Mouse (Mus musculus): ENCODE results near the gene St7.

DNA sequence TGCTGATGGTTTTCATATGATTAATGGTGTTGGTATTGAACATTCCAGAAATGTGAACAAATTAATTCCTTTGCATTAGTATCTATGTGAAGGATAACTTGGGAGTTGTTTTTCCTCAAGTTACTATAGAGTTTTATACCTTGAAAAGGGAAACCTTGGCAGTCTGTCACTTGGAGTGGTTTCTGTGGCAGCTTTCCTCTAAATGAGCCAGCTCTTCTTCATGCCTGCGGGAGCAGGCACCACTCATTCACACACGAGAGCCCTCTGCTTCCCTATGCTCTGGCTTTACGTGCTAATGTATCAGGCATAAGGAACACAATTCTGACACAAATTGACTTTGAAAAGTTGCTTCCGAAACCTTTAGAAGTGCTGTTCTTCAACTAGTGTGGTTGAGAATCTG is 224.5 kb downstream of the St7 start:
- TF ChIP-seq MAX (IDR thresholded peaks at IDR 0.05; ENCODE audit: low read depth) (no peak), USF1 (IDR thresholded peaks at IDR 0.05; ENCODE audit: low read depth) (no peak), MYOD1 (IDR thresholded peaks at IDR 0.05; ENCODE audit: control insufficient read depth in 1 of 3, insufficient read length in 2 of 3, low read depth in 2 of 3) (no peak), POLR2A (IDR thresholded peaks at IDR 0.05; ENCODE audit: insufficient read length, low read depth) (no peak), TCF12 (IDR thresholded peaks at IDR 0.05; ENCODE audit: insufficient read depth, poor library complexity, severe bottlenecking) (no peak)
